Mouse (Mus musculus) liver, embryonic 11.5 days (tissue): ENCODE results near the gene Sema6c. TPM values are rescaled to one million over a fixed set of nuclear protein-coding genes. Genes with fewer than 3 reads are reported as not detected.

Experiments
- ATAC-seq: fragments of 200-750 bp; cut with Nextera tagmentation; replicated peaks from 2 replicates; pipeline ENCODE4 v1.8.0; 2017; ENCODE audit warnings: moderate number of reproducible peaks, mild to moderate bottlenecking, moderate TSS enrichment, moderate library complexity; ENCODE audit not compliant: low FRiP score
- DNase-seq: peaks from one replicate; pipeline ENCODE4 v3.0.0-alpha.2; 2017; ENCODE audit warnings: low spot score
- H3K27ac ChIP-seq: fragments of 300-500 bp; sonication (generic); 2 replicates; pipeline ENCODE4 v1.5.1; 2014; ENCODE audit warnings: mild to moderate bottlenecking, low read depth, low read length, control low read depth
- H3K27me3 ChIP-seq: fragments of 300-500 bp; sonication (generic); replicated peaks from 2 replicates; pipeline ENCODE4 v1.6.1; 2014; ENCODE audit warnings: low read length, mixed read lengths; ENCODE audit not compliant: control insufficient read depth, insufficient read depth
- H3K36me3 ChIP-seq: fragments of 300-500 bp; sonication (generic); 2 replicates; pipeline ENCODE4 v1.6.1; 2014; ENCODE audit warnings: mild to moderate bottlenecking, low read length, moderate library complexity, mixed read lengths; ENCODE audit not compliant: control insufficient read depth, insufficient read depth
- H3K4me1 ChIP-seq: fragments of 300-500 bp; sonication (generic); replicated peaks from 2 replicates; pipeline ENCODE4 v1.6.1; 2014; ENCODE audit warnings: low read length, mixed read lengths; ENCODE audit not compliant: control insufficient read depth, insufficient read depth
- H3K4me2 ChIP-seq: fragments of 300-500 bp; sonication (generic); 2 replicates; pipeline ENCODE4 v1.6.1; 2014; ENCODE audit warnings: mild to moderate bottlenecking, control low read depth, moderate library complexity
- H3K4me3 ChIP-seq: fragments of 300-500 bp; sonication (generic); 2 replicates; pipeline ENCODE4 v1.5.1; 2014; ENCODE audit warnings: low read depth, low read length, control low read depth
- H3K9ac ChIP-seq: fragments of 300-500 bp; sonication (generic); 2 replicates; pipeline ENCODE4 v1.6.1; 2014; ENCODE audit warnings: low read depth, low read length, control low read depth
- H3K9me3 ChIP-seq: fragments of 300-500 bp; sonication (generic); 2 replicates; pipeline ENCODE4 v1.6.1; 2016; ENCODE audit warnings: low read length, inconsistent platforms, mixed read lengths; ENCODE audit not compliant: control insufficient read depth
- WGBS: fragments of 180-500 bp; shearing (Covaris S2); extraction: QIAGEN DNeasy Blood & Tissue Kit; methylation state at CpG from one replicate; pipeline ENCODE4 v1.1.7; 2014; 5-methylcytosine and 5-hydroxymethylcytosine counted together
- polyA plus RNA-seq: library from polyadenylated mRNA; unstranded; fragments of >200 nt; fragmentation: Nextera tagmentation; extraction: Ambion mirVana; gene quantifications from 2 replicates; pipeline ENCODE4 v1.2.1, GENCODE M21; 2014

The Sema6c gene
- polyA plus RNA-seq, 1 experiment from 2014 or later = 2.8 TPM

- Histone ChIP-seq H3K36me3 (no peaks in the 10 kb centered on the region), H3K9ac (peak overlapping the region; percentile 46), H3K27me3 (peaks cover 37% of the 10 kb centered on the region), H3K4me1 (peaks cover 13% of the 10 kb centered on the region), H3K27ac (no peak overlapping the region), H3K9me3 (no peaks in the 10 kb centered on the region), H3K4me2 (peak overlapping the region; percentile 99), H3K4me3 (peak overlapping the region; percentile 72)
- DNase-seq (no peak), ATAC-seq (peak; percentile 5; the same call in 1 of the 2 replicates)
- 14% methylated on average over 8 of the region's 8 CpGs for WGBS
Observed at GRCm38 (mm10) chr3:95159511-95159986, 708 bp upstream of the Sema6c start.

DNA sequence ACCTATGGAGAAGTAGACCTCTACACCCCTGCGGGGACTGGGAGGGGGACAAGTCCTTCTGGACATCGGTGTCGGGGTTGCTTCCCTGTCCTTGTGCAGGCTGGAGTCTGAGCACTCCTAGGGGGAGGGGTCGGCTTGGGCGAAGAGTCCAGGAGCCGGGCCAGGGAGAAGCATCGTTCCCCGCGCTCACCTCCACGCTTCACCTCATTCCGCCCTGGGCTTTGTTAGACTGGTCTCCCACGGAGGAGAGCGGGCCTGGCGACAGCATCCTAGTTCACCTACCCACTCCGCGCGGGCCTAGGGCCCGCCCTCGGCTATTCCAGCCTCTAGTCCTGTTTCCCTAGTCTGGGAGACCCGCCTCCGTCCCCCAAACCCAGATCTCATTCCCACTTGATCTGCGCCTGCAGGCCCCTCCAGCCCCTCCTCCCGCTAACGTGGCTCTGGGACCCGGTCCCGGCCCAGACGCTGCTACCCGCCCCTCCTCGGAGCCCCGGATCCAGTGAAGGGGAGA, 839 bp downstream of the Sema6c start:
- Histone ChIP-seq H3K9ac (peak overlapping the region; percentile 68), H3K9me3 (no peaks in the 10 kb centered on the region), H3K4me3 (peak overlapping the region; percentile 72), H3K36me3 (no peaks in the 10 kb centered on the region), H3K27me3 (peaks cover 37% of the 10 kb centered on the region), H3K4me2 (peak overlapping the region; percentile 99), H3K27ac (no peak overlapping the region), H3K4me1 (peaks cover 15% of the 10 kb centered on the region)
- DNase-seq = no peak
- ATAC-seq = no peak
- WGBS = 3% methylated on average over 30 of the region's 30 CpGs

- WGBS = 12% methylated on average over 9 of the region's 9 CpGs
- Histone ChIP-seq H3K4me1 (peaks cover 15% of the 10 kb centered on the region), H3K9ac (no peak overlapping the region), H3K27ac (no peak overlapping the region), H3K4me3 (peak overlapping the region; percentile 72), H3K27me3 (peaks cover 37% of the 10 kb centered on the region), H3K36me3 (no peaks in the 10 kb centered on the region), H3K4me2 (peak overlapping the region; percentile 99), H3K9me3 (no peaks in the 10 kb centered on the region)
- ATAC-seq = no peak
- DNase-seq = no peak
Observed at GRCm38 (mm10) chr3:95161618-95162344, 1.5 kb downstream of the Sema6c start.

DNA sequence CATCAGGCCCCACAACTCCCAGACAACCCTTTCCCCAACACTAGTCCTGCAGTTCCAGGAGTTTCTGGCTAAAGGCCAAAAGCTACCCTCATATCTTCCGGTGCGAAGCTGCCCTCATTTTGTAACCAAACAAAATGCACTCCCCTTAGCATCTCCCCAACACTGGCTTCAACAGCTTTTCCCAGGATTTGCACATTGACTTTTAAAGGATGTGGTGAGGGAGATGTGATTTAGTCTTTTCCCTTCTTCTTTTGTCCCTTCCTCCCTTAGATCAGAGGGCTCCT, 2.0 kb downstream of the Sema6c start:
- Histone ChIP-seq H3K4me3 (no peak overlapping the region), H3K27ac (no peak overlapping the region), H3K9me3 (no peaks in the 10 kb centered on the region), H3K36me3 (no peaks in the 10 kb centered on the region), H3K4me1 (peaks cover 15% of the 10 kb centered on the region), H3K9ac (no peak overlapping the region), H3K27me3 (peaks cover 37% of the 10 kb centered on the region), H3K4me2 (peak overlapping the region; percentile 99; the same call in 1 of the 2 replicates)
- no peak for DNase-seq
- no peak for ATAC-seq
- WGBS = 51% methylated on average over 2 of the region's 2 CpGs

DNA sequence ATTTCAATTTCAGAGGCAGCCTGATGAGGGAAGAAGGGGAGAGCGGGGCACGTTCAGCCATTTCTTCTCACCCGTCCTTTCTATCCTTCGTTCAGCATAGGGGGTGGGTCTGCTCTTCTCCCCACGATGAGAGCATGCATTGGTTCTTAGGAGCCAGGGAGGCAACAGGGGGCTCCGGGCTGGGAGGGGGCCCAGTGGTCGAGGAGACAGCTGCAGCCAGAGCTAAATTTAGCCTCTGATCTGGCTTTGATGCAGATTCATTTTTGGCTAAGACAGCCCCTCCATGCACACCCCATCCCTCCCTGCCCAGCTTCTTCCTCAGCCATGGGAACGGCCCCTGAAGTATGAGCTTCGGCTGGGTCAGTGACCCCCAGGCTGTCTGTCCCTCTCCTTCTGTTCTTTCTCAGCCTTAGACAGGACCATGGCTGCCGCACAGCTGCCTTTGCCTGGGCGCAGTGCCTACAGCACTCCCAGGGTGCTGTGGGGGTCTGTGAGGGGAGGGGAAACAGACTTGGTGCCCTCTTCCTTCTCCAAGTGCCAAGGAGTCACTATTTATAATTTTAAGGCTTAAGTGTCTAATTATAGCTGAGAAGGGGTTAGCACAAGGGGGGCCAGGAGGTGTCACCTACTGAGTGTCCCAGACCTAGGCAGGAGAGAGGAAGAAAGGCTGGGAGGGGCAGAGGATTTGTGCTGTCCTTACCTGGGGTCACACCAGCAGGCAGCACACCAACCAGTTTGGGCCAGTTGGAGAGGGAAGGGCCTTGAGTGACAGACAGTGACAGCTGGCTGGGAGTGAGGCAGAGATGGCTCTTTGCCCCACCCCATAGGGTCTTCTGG, 3.4 kb downstream of the Sema6c start:
- H3K4me3 ChIP-seq = no peak overlapping the region
- 53% methylated on average over 11 of the region's 11 CpGs for WGBS
- no peak overlapping the region for H3K9ac ChIP-seq
- H3K9me3 ChIP-seq = no peaks in the 10 kb centered on the region
- DNase-seq (no peak), ATAC-seq (no peak)
- H3K4me1 ChIP-seq = peaks cover 15% of the 10 kb centered on the region
- H3K36me3 ChIP-seq = no peaks in the 10 kb centered on the region
- no peak overlapping the region for H3K4me2 ChIP-seq
- H3K27ac ChIP-seq = no peak overlapping the region
- peaks cover 37% of the 10 kb centered on the region for H3K27me3 ChIP-seq

- H3K9me3 ChIP-seq = no peaks in the 10 kb centered on the region
- ATAC-seq (no peak), DNase-seq (no peak)
- H3K4me1 ChIP-seq = peaks cover 15% of the 10 kb centered on the region
- no peak overlapping the region for H3K27ac ChIP-seq
- no peak overlapping the region for H3K4me2 ChIP-seq
- 70% methylated on average over 5 of the region's 5 CpGs for WGBS
- H3K27me3 ChIP-seq = peaks cover 39% of the 10 kb centered on the region
- H3K9ac ChIP-seq = no peak overlapping the region
- no peaks in the 10 kb centered on the region for H3K36me3 ChIP-seq
- H3K4me3 ChIP-seq = no peak overlapping the region
Observed at GRCm38 (mm10) chr3:95164256-95164550, 3.9 kb downstream of the Sema6c start.

DNA sequence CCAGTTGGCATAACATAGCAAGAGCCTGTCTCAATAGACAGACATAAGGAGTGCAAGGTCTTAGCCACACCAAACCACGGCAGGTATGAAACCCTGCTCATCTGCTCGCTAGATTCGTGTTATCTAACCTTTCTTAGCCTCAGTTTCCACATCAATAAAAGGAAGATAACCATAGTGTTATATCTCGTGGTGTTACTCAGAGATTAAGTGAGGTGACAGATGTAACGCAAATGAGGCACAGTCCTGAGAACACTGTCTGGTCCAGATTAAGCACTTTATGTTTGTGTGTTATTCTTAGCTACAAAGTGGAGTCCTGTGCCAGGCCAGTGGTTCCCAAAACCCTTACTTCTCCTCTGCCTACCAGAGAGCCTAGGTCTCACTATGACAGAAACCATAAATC, 4.6 kb downstream of the Sema6c start:
- DNase-seq (no peak), ATAC-seq (no peak)
- WGBS = 57% methylated on average over 5 of the region's 5 CpGs
- Histone ChIP-seq H3K27ac (no peak overlapping the region), H3K36me3 (no peaks in the 10 kb centered on the region), H3K27me3 (peaks cover 40% of the 10 kb centered on the region), H3K4me1 (peaks cover 10% of the 10 kb centered on the region), H3K9ac (no peak overlapping the region), H3K4me3 (no peak overlapping the region), H3K4me2 (no peak overlapping the region), H3K9me3 (no peaks in the 10 kb centered on the region)

GRCm38 (mm10) chr3:95169996-95170395, 9.7 kb downstream of the Sema6c start:
- ATAC-seq = no peak
- no peak for DNase-seq
- Histone ChIP-seq H3K4me1 (peaks cover 13% of the 10 kb centered on the region), H3K36me3 (peaks cover 3% of the 10 kb centered on the region; the same call in 1 of the 2 replicates), H3K27ac (no peak overlapping the region), H3K4me2 (no peak overlapping the region), H3K9ac (no peak overlapping the region), H3K4me3 (no peak overlapping the region), H3K27me3 (peaks cover 47% of the 10 kb centered on the region), H3K9me3 (no peaks in the 10 kb centered on the region)
- WGBS = 84% methylated on average over 10 of the region's 10 CpGs
